Mouse (Mus musculus) kidney, adult 9 months (tissue): ENCODE measurements around the gene Mrpl39.

Experiments
- DNase-seq: peaks from one replicate; pipeline ENCODE4 v3.0.0; 2022

Gene Mrpl39

GRCm38 (mm10) chr16:84735166-84736105 is at the start of gene Mrpl39:
Mrpl39 (minus strand) TSS chr16:84735742.
- DNase-seq, result peak; percentile 98

- DNase-seq, result no peak
Measured at GRCm38 (mm10) chr16:84784966-84785365, 49.4 kb upstream of the Mrpl39 start.

DNA sequence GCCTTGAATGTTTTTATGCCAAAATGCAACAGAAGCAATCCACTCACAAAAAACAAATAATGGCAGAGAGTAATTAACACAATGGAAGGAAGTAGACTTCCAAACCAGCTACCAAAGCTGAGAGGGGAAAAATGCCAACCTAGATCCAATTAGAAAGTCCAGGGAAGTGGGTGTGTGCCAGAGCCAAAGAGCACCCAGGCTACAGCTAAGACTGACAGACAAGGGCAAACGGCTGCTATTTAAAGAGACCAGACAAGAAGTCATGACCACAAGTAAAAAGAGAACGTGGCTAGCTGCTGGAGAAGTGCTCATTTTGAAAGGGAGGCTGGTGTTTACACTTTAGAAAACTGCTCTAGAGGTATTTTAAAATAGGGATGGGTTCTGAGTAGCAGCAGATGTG is 47.7 kb upstream of the Mrpl39 start:
- no peak for DNase-seq

DNA sequence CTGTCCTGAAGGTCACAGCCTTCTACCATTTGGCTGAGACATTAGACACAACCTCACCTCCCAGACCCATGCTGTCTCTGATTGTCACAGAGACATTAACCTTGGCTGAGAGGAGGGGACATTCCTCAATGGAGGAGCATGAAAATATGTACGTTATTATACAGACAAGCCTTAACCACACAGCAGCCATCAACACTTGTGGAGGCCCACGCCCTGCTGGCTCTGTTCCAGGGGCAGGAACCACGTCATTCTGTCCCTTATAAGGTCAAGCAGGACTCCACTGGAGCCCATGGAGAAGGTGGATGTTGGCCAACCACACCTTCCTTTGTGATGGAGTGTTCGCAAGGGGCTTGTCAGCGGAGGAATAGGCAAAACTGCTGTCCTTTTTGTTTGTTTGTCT is 44.2 kb upstream of the Mrpl39 start:
- DNase-seq, result no peak

DNA sequence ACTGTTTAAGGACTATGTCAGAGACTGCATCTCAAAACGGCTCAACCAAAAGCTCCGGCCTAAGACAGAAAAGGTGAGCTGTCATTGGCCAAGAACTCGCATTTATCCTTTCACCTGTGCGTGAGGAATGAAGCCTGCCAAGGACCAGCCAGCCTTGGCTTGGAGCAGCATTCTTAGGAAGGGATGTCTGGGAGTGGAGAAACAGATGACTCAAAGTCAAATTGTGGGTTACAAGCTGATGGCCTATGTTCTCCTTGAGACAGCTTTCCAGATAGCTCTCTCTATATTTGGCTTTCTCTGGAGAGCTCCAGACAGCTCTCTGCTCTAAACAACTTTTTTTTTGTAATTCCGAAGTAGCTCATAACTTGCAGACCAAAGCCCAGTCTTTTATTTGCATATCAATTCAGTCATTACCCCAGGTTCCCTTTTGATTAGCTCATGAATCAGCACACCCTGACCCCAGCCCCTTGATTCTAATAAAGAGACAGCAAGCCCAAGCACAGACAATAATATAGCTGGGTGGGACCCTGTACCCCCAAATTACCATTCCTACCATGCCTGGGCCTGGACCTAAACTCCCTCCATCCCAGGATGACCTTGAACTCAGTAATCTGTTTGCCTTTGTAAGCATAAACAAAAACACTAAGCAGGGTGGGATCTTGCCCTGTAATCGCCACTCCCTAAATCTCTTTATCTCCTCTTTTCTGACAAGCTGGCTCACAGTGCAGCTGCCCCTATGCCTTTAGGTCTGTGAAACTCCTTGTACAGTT is 43.5 kb upstream of the Mrpl39 start:
- DNase-seq, result no peak

DNA sequence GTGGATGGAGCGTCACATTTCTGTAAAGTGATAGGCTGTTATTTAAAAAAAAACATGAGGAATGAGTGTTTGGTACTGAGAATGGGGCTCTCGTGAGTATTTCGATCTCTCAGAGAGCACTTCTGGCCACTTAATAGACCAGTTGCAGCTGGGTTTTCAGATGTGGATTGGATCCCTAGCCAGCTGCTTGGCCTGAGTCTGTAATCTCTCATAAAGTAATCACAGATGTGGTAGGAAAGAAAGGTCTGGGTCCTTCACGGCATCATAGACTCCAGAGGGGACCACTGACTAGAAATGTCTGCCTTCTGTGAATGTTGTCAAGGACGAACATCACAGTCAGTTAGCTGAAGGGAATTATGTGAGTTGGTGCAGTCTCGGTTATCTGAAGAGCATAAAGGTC is 42.9 kb upstream of the Mrpl39 start:
- DNase-seq, result no peak

DNA sequence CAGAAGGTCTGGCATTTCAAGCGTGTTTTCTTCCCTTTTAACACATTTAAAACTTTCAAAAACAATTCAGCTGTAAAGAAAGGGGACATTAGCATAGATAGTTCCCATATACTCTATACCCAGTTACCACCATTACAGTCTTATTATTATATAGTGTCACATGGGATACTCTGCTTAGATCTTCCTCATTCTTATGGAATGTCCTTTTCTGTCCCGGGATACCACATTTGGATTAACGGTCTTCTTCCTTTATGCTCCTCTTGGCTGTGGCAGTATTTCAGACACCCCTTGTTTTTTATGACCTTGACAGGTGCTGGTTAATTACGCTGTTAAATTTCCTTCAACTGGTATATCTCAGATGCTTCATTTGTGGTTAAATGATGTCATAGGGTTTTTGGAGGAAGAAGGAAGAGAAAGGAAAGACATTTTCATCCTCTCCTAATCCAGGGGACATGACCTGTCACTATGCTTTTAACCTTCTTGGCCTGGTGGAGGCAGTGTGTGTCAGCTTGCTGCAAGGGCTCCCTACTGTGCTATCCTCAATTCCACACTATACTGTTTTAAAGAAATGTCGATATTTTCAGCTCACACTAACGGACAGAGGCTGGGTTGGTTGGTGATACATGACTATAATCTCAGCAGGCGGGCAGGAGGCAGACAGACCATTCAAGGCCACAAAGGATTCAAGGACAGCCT is 40.7 kb upstream of the Mrpl39 start:
- DNase-seq, result no peak

GRCm38 (mm10) chr16:84775356-84775755 is 39.8 kb upstream of the Mrpl39 start:
- DNase-seq, result no peak

DNA sequence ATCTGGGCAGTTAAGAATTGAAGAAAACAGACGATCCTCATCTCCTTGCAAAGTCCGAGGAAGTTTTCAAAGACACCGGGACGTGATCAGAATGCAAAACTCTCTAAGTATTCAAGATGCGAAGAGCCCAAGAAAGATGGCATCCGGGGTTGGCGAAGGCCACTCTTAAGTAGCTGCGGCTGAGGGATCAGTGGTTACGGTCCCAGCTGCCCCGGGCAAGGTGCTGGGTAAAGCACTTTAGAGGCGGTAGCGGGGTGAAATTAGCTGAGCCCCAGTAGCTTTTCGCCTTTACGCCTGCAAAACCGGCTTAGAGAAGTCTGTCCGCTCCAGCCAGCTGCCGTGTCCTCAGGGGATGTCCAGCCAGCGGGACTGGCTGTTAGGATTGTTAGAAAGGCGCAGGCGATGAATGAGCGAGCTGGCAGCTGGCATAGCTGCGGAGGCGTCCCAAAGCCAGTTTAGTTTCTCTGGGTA is 39.3 kb upstream of the Mrpl39 start:
- peak; percentile 11 for DNase-seq

GRCm38 (mm10) chr16:84774003-84774703 is 38.6 kb upstream of the Mrpl39 start, which contains the start of gene Jam2:
Jam2 (plus strand) TSS chr16:84774123.
- DNase-seq, result peak; percentile 47

- peak; percentile 16 for DNase-seq
Measured at GRCm38 (mm10) chr16:84773268-84773861, 37.8 kb upstream of the Mrpl39 start.

- no peak for DNase-seq
Measured at GRCm38 (mm10) chr16:84772496-84773267, 37.1 kb upstream of the Mrpl39 start.

DNA sequence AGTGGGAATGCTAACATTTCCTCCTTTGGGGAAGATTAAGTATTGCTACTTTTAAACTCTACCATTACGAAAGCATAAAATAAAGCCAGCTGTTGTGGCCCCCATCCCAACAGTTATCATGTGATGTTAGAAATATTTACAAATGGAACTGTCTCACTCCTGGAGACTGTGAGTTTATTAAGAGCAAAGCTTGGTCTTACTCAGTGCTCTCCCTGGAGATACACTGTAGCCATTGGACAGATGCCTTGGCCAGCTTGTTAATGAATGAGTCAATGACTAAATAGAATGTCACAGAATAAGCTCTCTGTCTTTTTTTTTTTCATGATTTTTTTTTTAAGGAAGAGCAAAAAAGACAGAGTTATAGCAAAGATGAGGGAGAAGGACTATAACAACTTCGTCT is 35.9 kb upstream of the Mrpl39 start:
- DNase-seq, result no peak

DNA sequence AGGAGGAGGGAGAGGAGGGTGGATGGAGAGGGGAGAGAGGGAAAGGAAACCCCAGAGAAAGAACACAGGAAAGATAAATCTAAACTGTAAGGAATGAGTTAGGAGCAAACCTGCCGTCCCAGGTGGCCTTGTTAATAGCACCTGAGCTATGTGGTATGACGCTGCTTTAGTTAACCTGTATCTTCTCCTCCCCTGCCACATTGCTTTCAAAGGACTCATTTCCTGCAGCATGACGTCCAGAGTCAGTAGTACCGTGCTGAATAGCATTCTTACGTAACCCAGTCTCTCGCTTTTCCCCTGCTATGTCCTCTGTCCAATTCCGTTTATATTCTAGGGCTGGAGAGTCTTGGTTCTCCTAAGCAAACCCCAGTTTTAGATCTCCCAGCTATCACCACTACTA is 35.3 kb upstream of the Mrpl39 start:
- DNase-seq, result no peak

DNA sequence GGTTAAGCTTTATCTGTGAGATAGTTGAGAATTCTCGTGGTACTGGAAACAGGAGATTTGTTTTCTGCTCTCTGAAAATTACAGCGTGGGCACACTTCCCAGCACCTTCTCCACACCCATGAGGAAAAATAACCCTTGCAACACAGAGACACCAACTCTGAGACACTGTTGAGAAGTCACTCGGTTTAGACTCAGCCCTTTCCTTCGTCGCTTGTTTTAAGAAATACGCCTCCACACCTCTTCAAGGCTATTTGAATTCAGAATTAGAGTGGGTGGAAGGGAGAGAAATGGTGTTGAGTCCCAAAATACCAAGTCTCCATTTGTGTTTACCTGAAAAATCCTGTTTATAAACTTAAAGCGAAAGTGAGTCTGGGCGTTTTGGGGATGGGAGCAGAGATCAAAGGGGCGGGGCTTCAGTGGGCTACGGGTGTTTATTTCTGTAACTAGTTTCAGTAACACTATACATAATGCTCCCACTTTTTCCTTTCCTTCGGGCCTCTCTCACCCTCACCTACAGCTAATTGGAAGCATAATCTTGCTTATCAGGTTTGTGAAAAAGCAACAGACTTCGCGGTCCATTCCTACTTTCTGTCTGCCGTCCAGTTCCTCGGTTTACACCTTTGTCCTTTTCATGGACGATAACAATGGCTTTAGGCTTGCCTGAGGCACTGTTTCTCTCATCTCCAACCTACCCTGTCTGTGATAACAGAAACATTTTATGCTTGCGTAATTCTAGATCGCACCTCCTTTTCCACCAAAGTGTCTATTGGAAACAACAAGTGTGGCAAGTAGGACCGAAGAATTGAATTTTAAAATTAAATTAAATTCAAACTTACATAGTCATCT is 34.3 kb upstream of the Mrpl39 start:
- no peak for DNase-seq

GRCm38 (mm10) chr16:84769182-84769581 is 33.6 kb upstream of the Mrpl39 start:
- no peak for DNase-seq

DNA sequence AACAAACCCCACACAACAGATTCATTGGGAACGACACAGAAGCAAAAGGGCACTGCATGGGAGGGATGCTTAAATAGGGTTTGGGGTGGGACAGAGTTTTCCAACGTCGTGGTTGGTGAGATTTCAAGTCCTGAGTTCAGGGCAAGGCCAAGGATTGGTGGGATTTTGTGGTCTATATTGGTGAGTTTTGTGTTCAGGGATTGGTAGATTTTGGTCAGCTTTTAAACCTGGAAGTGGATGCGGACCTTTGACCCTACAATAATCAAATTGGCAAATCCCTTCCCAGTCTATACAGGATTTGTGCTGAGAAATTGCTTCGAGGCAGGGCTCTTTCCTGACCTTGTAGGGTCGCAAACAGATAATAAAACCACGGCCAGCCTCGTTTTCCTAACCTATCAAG is 32.4 kb upstream of the Mrpl39 start:
- no peak for DNase-seq

DNA sequence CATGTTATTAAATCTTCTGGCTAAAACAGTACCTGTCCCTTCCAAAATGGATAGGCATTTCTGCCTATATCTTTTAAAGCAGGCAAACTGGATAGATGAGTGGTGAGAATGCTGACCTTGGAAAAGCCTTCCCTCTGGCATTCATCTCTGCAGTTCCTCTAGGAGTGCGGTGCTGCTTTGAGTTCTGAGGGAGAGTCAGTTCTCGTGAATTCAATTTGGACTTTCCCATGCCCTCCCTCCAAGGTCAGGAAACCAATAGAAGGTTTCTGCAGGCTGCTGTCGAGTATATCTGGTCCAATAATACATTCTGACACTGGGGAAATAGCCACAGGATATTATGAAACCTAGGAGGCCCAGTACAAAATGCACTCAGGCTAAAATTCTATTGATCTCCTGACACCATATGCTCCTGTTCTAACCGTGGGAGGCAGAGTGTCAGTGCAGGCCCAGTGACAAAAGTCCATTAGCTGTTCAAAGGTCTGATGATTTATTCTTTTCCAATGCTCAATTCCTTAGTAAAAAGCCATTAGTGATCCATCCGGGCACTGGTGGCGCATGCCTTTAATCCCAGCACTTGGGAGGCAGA is 10.3 kb upstream of the Mrpl39 start:
- no peak for DNase-seq

DNA sequence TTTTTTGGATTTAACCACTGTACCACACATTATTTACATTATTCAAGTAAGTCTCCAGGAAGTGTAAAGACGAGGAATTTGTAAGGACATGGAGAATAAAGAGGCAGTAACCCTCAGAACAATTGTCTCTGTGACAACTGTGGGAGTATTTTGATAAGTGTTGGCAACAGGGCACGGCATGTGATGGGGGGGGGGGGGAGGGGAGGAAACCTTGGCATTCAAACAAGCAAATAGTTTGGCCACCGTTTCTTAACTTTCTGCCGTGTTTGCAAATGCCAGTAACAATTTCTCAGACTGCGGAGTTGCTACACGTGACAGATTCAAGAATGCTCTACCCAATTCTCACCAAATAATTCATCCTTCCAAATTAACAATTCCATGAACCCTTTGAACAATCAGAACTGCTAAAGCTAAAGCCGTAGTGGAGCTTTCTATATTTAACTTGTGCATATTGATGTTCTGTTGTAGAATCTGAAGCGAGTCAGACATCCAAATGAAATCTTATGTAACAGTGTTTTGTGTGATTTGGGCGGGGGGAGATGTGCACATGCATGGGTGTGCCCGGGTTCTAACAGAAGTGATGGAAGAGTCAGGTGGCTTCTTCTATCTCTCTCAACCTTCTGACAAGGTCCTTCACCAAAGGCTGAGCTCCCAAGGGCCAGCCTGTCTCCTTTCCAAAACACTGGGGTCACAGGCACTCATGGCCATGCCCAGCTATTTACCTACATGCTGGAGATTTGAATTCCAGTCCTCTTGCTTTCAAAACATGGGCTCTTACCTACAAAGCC is 9.4 kb upstream of the Mrpl39 start:
- DNase-seq, result no peak
